Mouse (Mus musculus) heart, adult 2 months (tissue): ENCODE data around the gene Gimap7. TPM values are rescaled to one million over a fixed set of nuclear protein-coding genes. Genes with fewer than 3 reads are reported as not detected.
"Not testable (repeated sequence)": the region's sequence is repeated elsewhere in the genome, so short reads cannot be mapped to it uniquely, and the experiment has no call there.

Experiments
- DNase-seq, 2 experiments: peaks; one replicate each; pipeline ENCODE4 v3.0.0; 2021
- H3K27ac ChIP-seq: fragments of 200-600 bp; 2 replicates; pipeline ENCODE4 v1.8.1; 2022
- H3K27me3 ChIP-seq: fragments of 200-500 bp; 2 replicates; pipeline ENCODE4 v1.6.1; 2012; ENCODE audit warnings: mild to moderate bottlenecking, low read length, inconsistent platforms, mixed read lengths; ENCODE audit not compliant: control insufficient read depth, insufficient read depth
- H3K36me3 ChIP-seq: fragments of 200-500 bp; 2 replicates; pipeline ENCODE4 v1.6.1; 2012; ENCODE audit warnings: low read length, inconsistent platforms; ENCODE audit not compliant: control insufficient read depth, insufficient read depth
- H3K4me1 ChIP-seq: fragments of 200-500 bp; 2 replicates; pipeline ENCODE4 v1.6.1; 2011; ENCODE audit warnings: low read length; ENCODE audit not compliant: control insufficient read depth, insufficient read depth
- H3K4me3 ChIP-seq: fragments of 200-600 bp; 2 replicates; pipeline ENCODE4 v1.8.1; 2022
- H3K79me2 ChIP-seq: fragments of 200-500 bp; replicated peaks from 2 replicates; pipeline ENCODE4 v1.6.1; 2012; ENCODE audit warnings: mild to moderate bottlenecking, inconsistent platforms, low read length, moderate library complexity, mixed read lengths; ENCODE audit not compliant: control insufficient read depth, insufficient read depth
- H3K9ac ChIP-seq: fragments of 200-500 bp; 2 replicates; pipeline ENCODE4 v1.6.1; 2012; ENCODE audit warnings: low read depth, mild to moderate bottlenecking, control low read depth, inconsistent platforms, low read length, mixed read lengths
- CTCF ChIP-seq: fragments of 200-600 bp; IDR thresholded peaks from 2 replicates; pipeline ENCODE4 v1.8.1; 2022; ENCODE audit warnings: antibody characterized with exemption, mild to moderate bottlenecking, moderate library complexity
- EP300 ChIP-seq: fragments of 200-500 bp; IDR thresholded peaks from 2 replicates; pipeline ENCODE4 v1.6.1; 2011; ENCODE audit warnings: low read depth, low read length, control low read depth; ENCODE audit not compliant: insufficient read depth
- POLR2A ChIP-seq: fragments of 200-500 bp; IDR thresholded peaks from 2 replicates; pipeline ENCODE4 v1.6.1; 2011; ENCODE audit warnings: mild to moderate bottlenecking, low read depth, low read length, control low read depth; ENCODE audit not compliant: insufficient read depth
- WGBS: fragments of 180-500 bp; shearing (Covaris S2); methylation state at CpG from one replicate; pipeline ENCODE4 v1.1.7; 2018; 5-methylcytosine and 5-hydroxymethylcytosine counted together
- intact Hi-C: fragments of 180-260 bp; cut with DNase I; formaldehyde crosslinking; loops from one replicate; pipeline ENCODE4 v1.15.1; 2025
- polyA plus RNA-seq: library from polyadenylated mRNA; depleted of rRNA; stranded (reverse); fragments of >200 nt; gene quantifications from 2 replicates; pipeline ENCODE4 v1.2.3, GENCODE M21; 2012
- total RNA-seq, 2 experiments: library from RNA; stranded (reverse); gene quantifications; 2 replicates each; pipeline ENCODE4 v1.2.3; 2021

The Gimap7 gene
- total and polyA plus RNA-seq, 3 experiments, result 0.29 to 0.77 TPM; not detected in 1

GRCm38 (mm10) chr6:48682271-48682670 lies 36.1 kb upstream of the Gimap7 start:
- H3K4me1 ChIP-seq, result peaks cover 6% of the 10 kb centered on the region
- intact Hi-C loops, result loop anchor here (2.0 kb wide), 1 partner anchor 65 kb away; the partner anchor contains the start of gene Gimap5
- no peak overlapping the region for H3K4me3 ChIP-seq
- H3K27me3 ChIP-seq, result no peaks in the 10 kb centered on the region
- H3K36me3 ChIP-seq, result no peaks in the 10 kb centered on the region
- DNase-seq, result no peak
- H3K9ac ChIP-seq, result no peak overlapping the region
- no peak for TF ChIP-seq POLR2A
- no peak for TF ChIP-seq EP300
- no peak for TF ChIP-seq CTCF
- H3K27ac ChIP-seq, result peak overlapping the region; percentile 81
- H3K79me2 ChIP-seq, result no peaks in the 10 kb centered on the region
- 43% methylated on average over 4 of the region's 4 CpGs for WGBS

GRCm38 (mm10) chr6:48683263-48683821 lies 35.1 kb upstream of the Gimap7 start:
- H3K27me3 ChIP-seq, DNase-seq, H3K27ac ChIP-seq, H3K36me3 ChIP-seq, H3K9ac ChIP-seq, H3K79me2 ChIP-seq, H3K4me1 ChIP-seq, H3K4me3 ChIP-seq: not testable (repeated sequence)
- intact Hi-C loops, result loop anchor here (2.0 kb wide), 1 partner anchor 63 kb away; the partner anchor contains the start of gene Gimap5
- WGBS, result 94% methylated on average over 4 of the region's 4 CpGs

DNA sequence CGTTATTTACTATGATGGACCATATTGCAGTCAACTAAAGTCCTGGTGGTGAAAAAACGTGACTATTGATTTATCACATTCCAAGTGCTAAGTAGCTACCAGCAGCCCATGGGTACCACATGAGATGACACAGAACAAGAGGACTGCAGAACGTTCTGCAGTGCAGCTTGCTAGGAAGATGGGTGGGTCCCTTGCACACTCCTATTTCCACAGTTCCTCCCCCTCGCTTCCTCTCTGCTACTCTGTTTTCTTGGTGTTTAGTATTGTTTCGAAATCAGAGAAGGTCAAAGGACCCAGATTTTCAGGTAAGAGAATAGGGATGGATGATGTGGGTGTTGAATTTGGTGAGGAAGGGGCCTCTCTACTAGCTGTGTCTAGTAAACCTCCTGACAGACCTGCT lies 34.1 kb upstream of the Gimap7 start, which contains the start of gene Gimap4:
Gimap4 (plus strand) TSS at position 231 of the 400 bp plus-strand sequence.
- Histone ChIP-seq H3K27ac (peak within 1 kb of the TSS; percentile 93), H3K4me3 (peak within 1 kb of the TSS; percentile 39)

DNA sequence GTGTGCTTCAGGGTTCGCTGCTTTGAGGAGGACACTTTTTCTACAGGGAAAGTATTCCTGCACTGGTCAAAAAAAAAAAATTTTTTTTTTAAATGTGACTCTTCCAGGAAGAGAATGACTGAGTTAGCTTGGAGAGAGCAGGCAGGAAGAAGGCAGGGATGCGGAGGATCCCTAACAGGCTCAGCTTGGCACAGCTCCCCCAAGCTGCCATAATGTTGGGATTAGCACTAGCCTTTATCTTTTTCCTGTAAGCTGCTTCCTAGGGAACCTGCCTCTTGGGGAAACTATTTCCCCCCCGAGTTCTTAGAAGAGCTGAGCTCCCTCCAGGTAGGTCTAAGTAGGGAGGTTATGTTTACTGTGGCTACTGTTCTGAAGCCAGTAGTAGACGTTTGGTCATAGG lies 33.6 kb upstream of the Gimap7 start:
- peaks cover 11% of the 10 kb centered on the region for H3K36me3 ChIP-seq
- H3K27ac ChIP-seq, result peak overlapping the region; percentile 93
- H3K79me2 ChIP-seq, result no peaks in the 10 kb centered on the region
- intact Hi-C loops, result loop anchor here (2.0 kb wide), 1 partner anchor 16 kb away; no protein-coding TSS in a partner anchor
- peaks cover 10% of the 10 kb centered on the region for H3K4me1 ChIP-seq
- peak in 1 of 2 experiments; percentile 36 for DNase-seq
- H3K4me3 ChIP-seq, result peak overlapping the region; percentile 39
- 24% methylated on average over 4 of the region's 4 CpGs for WGBS
- TF ChIP-seq POLR2A (no peak), EP300 (no peak), CTCF (peak; percentile 27; the same call in 1 of the 2 replicates)
- peak overlapping the region; percentile 72 for H3K9ac ChIP-seq
- H3K27me3 ChIP-seq, result no peaks in the 10 kb centered on the region

More for the DNA sequence above, 34.1 kb upstream of the Gimap7 start, which contains the start of gene Gimap4:
- Histone ChIP-seq H3K9ac (peak within 1 kb of the TSS; percentile 72), H3K79me2 (no peaks in the 10 kb centered on the region), H3K36me3 (peaks cover 9% of the 10 kb centered on the region), H3K27me3 (no peaks in the 10 kb centered on the region), H3K4me1 (peaks cover 10% of the 10 kb centered on the region)
- intact Hi-C loops, result loop anchor here (2.0 kb wide), 1 partner anchor 16 kb away; no protein-coding TSS in a partner anchor
- DNase-seq, result no peak
- WGBS, result 36% methylated on average over 5 of the region's 5 CpGs
- TF ChIP-seq POLR2A (peak; percentile 68; the same call in 1 of the 2 replicates), CTCF (no peak), EP300 (0 out of 2 replicates have a peak, but pooled peaks have one; percentile 11)

DNA sequence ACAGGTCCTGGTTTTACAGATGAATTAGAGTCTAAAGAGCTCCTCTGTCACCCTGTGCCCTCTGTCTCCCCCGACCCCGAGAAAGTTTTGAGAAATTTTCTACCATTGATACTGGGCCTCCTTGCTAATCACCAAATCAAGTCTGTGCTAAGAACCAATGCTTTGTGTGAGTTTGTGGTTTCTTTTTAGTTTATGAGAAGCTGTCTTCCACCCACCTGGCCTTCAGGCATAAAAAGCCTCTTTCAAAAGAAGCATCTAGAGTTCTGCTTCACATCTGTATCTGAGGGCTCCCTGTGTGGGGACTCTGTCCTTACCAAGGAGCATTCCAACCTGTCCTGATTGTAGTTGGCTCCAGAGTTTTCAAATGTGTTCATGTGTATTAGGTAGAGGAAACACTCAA lies 33.2 kb upstream of the Gimap7 start:
- H3K4me3 ChIP-seq, result peak overlapping the region; percentile 39
- intact Hi-C loops, result loop anchor here (2.0 kb wide), 1 partner anchor 16 kb away; no protein-coding TSS in a partner anchor
- WGBS, result 47% methylated on average over 2 of the region's 2 CpGs

More for the DNA sequence above, 33.2 kb upstream of the Gimap7 start:
- TF ChIP-seq POLR2A (no peak), CTCF (no peak), EP300 (no peak)
- no peaks in the 10 kb centered on the region for H3K79me2 ChIP-seq
- peaks cover 15% of the 10 kb centered on the region for H3K36me3 ChIP-seq
- peak overlapping the region; percentile 93 for H3K27ac ChIP-seq
- H3K9ac ChIP-seq, result peak overlapping the region; percentile 72
- DNase-seq, result no peak
- H3K4me1 ChIP-seq, result peaks cover 10% of the 10 kb centered on the region
- no peaks in the 10 kb centered on the region for H3K27me3 ChIP-seq
